Mouse (Mus musculus) lung, postnatal 0 days (tissue): ENCODE data around the gene Rgs6. TPM values are rescaled to one million over a fixed set of nuclear protein-coding genes. Genes with fewer than 3 reads are reported as not detected.
A peak's percentile ranks its signal among the peaks of the same experiment; 100 is the strongest.

Experiments
- ATAC-seq: fragments of 200-750 bp; cut with Nextera tagmentation; 2 replicates; pipeline ENCODE4 v1.8.0; 2017; ENCODE audit warnings: moderate library complexity
- DNase-seq: peaks from one replicate; pipeline ENCODE4 v3.0.0-alpha.2; 2016; ENCODE audit warnings: low spot score
- H3K27ac ChIP-seq: fragments of 300-500 bp; sonication (generic); 2 replicates; pipeline ENCODE4 v1.5.1; 2014; ENCODE audit warnings: antibody characterized with exemption, mild to moderate bottlenecking, low read length, mixed read lengths
- H3K27me3 ChIP-seq: fragments of 300-500 bp; sonication (generic); replicated peaks from 2 replicates; pipeline ENCODE4 v1.6.1; 2014; ENCODE audit warnings: low read length, mixed read lengths; ENCODE audit not compliant: insufficient read depth
- H3K36me3 ChIP-seq: fragments of 300-500 bp; sonication (generic); 2 replicates; pipeline ENCODE4 v1.6.1; 2014; ENCODE audit warnings: low read length, mixed read lengths; ENCODE audit not compliant: insufficient read depth
- H3K4me1 ChIP-seq: fragments of 300-500 bp; sonication (generic); 2 replicates; pipeline ENCODE4 v1.6.1; 2014; ENCODE audit warnings: antibody characterized with exemption, low read depth, low read length, mixed read lengths; ENCODE audit not compliant: insufficient read depth
- H3K4me2 ChIP-seq: fragments of 300-500 bp; sonication (generic); replicated peaks from 2 replicates; pipeline ENCODE4 v1.6.1; 2014; ENCODE audit warnings: low read depth, mild to moderate bottlenecking, low read length, moderate library complexity, mixed read lengths
- H3K4me3 ChIP-seq: fragments of 300-500 bp; sonication (generic); 2 replicates; pipeline ENCODE4 v1.5.1; 2014; ENCODE audit warnings: low read depth, low read length
- H3K9ac ChIP-seq: fragments of 300-500 bp; sonication (generic); replicated peaks from 2 replicates; pipeline ENCODE4 v1.6.1; 2014; ENCODE audit warnings: low read depth, mild to moderate bottlenecking
- H3K9me3 ChIP-seq: fragments of 300-500 bp; sonication (generic); 2 replicates; pipeline ENCODE4 v1.6.1; 2016; ENCODE audit warnings: low read length, mixed read lengths
- CTCF ChIP-seq: IDR thresholded peaks from 2 replicates; pipeline ENCODE4 v1.5.1; 2016; ENCODE audit warnings: antibody characterized with exemption, mild to moderate bottlenecking
- EP300 ChIP-seq: IDR thresholded peaks from 2 replicates; pipeline ENCODE4 v1.6.1; 2016; ENCODE audit warnings: antibody characterized with exemption, mild to moderate bottlenecking, control low read depth
- WGBS: fragments of 180-500 bp; shearing (Covaris S2); extraction: QIAGEN DNeasy Blood & Tissue Kit; methylation state at CpG from one replicate; pipeline ENCODE4 v1.1.7; 2014; 5-methylcytosine and 5-hydroxymethylcytosine counted together
- polyA plus RNA-seq: library from polyadenylated mRNA; unstranded; fragments of >200 nt; fragmentation: Nextera tagmentation; extraction: Ambion mirVana; gene quantifications from 2 replicates; pipeline ENCODE4 v1.2.1, GENCODE M21; 2015

Gene Rgs6
- polyA plus RNA-seq, 1 experiment from 2014 or later = 2.6 TPM

- 31% methylated on average over 5 of the region's 5 CpGs for WGBS
- no peak overlapping the region for H3K27ac ChIP-seq
- no peaks in the 10 kb centered on the region for H3K36me3 ChIP-seq
- H3K9ac ChIP-seq = no peak overlapping the region
- peak; percentile 37 for ATAC-seq
- H3K27me3 ChIP-seq = no peaks in the 10 kb centered on the region
- no peaks in the 10 kb centered on the region for H3K4me1 ChIP-seq
- H3K4me2 ChIP-seq = no peak overlapping the region
- no peaks in the 10 kb centered on the region for H3K9me3 ChIP-seq
- H3K4me3 ChIP-seq = no peak overlapping the region
- DNase-seq = peak; percentile 82
- TF ChIP-seq CTCF = peak; percentile 92
- TF ChIP-seq EP300 = no peak
These were observed 526.4 kb downstream of the Rgs6 start for GRCm38 (mm10) chr12:83114396-83115053.

GRCm38 (mm10) chr12:83124111-83124510 is 536.0 kb downstream of the Rgs6 start:
- Histone ChIP-seq H3K27ac (no peak overlapping the region), H3K4me1 (no peaks in the 10 kb centered on the region; the same call in 1 of the 2 replicates), H3K36me3 (no peaks in the 10 kb centered on the region), H3K4me3 (no peak overlapping the region), H3K9ac (no peak overlapping the region), H3K27me3 (no peaks in the 10 kb centered on the region), H3K4me2 (no peak overlapping the region), H3K9me3 (no peaks in the 10 kb centered on the region)
- WGBS = 40% methylated on average over 3 of the region's 3 CpGs
- no peak for TF ChIP-seq EP300
- no peak for TF ChIP-seq CTCF
- no peak for DNase-seq
- ATAC-seq = no peak

GRCm38 (mm10) chr12:83125284-83125683 is 537.2 kb downstream of the Rgs6 start:
- no peak overlapping the region for H3K4me3 ChIP-seq
- TF ChIP-seq CTCF (no peak), EP300 (no peak)
- H3K9me3 ChIP-seq = no peaks in the 10 kb centered on the region
- no peak overlapping the region for H3K9ac ChIP-seq
- no peak overlapping the region for H3K27ac ChIP-seq
- ATAC-seq (no peak), DNase-seq (no peak)
- no peaks in the 10 kb centered on the region for H3K27me3 ChIP-seq
- no peaks in the 10 kb centered on the region; the same call in 1 of the 2 replicates for H3K4me1 ChIP-seq
- no peak overlapping the region for H3K4me2 ChIP-seq
- no peaks in the 10 kb centered on the region for H3K36me3 ChIP-seq
- 67% methylated on average over 4 of the region's 4 CpGs for WGBS

- peak; percentile 70 for ATAC-seq
- H3K4me3 ChIP-seq = no peak overlapping the region
- peak; percentile 62 for DNase-seq
- H3K27ac ChIP-seq = no peak overlapping the region
- no peak overlapping the region for H3K4me2 ChIP-seq
- H3K4me1 ChIP-seq = no peaks in the 10 kb centered on the region; the same call in 1 of the 2 replicates
- WGBS = 37% methylated on average over 7 of the region's 7 CpGs
- no peaks in the 10 kb centered on the region for H3K9me3 ChIP-seq
- TF ChIP-seq CTCF (0 out of 2 replicates have a peak, but pooled peaks have one; percentile 1), EP300 (peak; percentile 71)
- H3K9ac ChIP-seq = no peak overlapping the region
- no peaks in the 10 kb centered on the region for H3K27me3 ChIP-seq
- no peaks in the 10 kb centered on the region for H3K36me3 ChIP-seq
These were observed 538.8 kb downstream of the Rgs6 start for GRCm38 (mm10) chr12:83126923-83127322.

- no peak overlapping the region for H3K9ac ChIP-seq
These were observed 539.9 kb downstream of the Rgs6 start for GRCm38 (mm10) chr12:83127955-83128354.

GRCm38 (mm10) chr12:83128606-83129005 is 540.5 kb downstream of the Rgs6 start:
- Histone ChIP-seq H3K4me1 (no peaks in the 10 kb centered on the region; the same call in 1 of the 2 replicates), H3K4me3 (no peak overlapping the region), H3K36me3 (no peaks in the 10 kb centered on the region), H3K4me2 (no peak overlapping the region), H3K9me3 (no peaks in the 10 kb centered on the region), H3K27ac (no peak overlapping the region), H3K27me3 (no peaks in the 10 kb centered on the region), H3K9ac (no peak overlapping the region)
- no peak for DNase-seq
- WGBS = 72% methylated on average over 3 of the region's 3 CpGs
- peak; percentile 37; the same call in 1 of the 2 replicates for ATAC-seq
- TF ChIP-seq CTCF = no peak
- no peak for TF ChIP-seq EP300

More at GRCm38 (mm10) chr12:83127955-83128354, 539.9 kb downstream of the Rgs6 start:
- Histone ChIP-seq H3K4me2 (no peak overlapping the region), H3K36me3 (no peaks in the 10 kb centered on the region), H3K4me3 (no peak overlapping the region), H3K27ac (no peak overlapping the region), H3K9me3 (no peaks in the 10 kb centered on the region), H3K27me3 (no peaks in the 10 kb centered on the region), H3K4me1 (no peaks in the 10 kb centered on the region; the same call in 1 of the 2 replicates)
- TF ChIP-seq EP300 (no peak), CTCF (no peak)
- ATAC-seq = no peak
- DNase-seq = no peak
- 35% methylated on average over 6 of the region's 6 CpGs for WGBS
